Mouse (Mus musculus): ENCODE measurements around the gene Tmem184b. TPM values are rescaled to one million over a fixed set of nuclear protein-coding genes. Genes with fewer than 3 reads are reported as not detected.
A peak's percentile ranks its signal among the peaks of the same experiment; 100 is the strongest.

Gene Tmem184b
- total and polyA plus RNA-seq, 3 experiments: 7.1 to 42.7 (median 21.1) TPM

DNA sequence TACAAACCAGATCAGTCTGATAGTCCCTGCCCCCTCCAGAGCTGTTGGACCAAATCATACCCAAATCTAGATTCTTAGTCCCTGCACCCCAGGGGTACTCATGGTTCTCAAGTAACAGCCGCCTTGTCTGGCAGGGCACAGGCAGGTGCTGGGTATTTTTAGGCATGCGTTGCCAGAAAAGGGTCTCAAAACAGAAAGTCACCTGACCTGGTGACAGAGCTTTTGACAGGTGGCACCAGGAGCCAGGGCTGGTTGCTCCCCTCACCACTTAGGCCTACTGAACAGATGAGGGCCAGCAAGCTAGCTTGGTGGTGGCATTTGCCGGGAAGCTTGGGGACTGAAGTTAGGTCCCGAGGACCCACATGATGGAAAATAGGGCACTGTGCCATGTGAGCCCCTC, 3.2 kb upstream of the Tmem184b start:
- Histone ChIP-seq H3K9me3 (replicated peaks; ENCODE audit: low read length) (no peaks in the 10 kb centered on the region), H3K79me2 (replicated peaks; ENCODE audit: control insufficient read depth, extremely low read depth, insufficient read depth, poor library complexity, severe bottlenecking) (peaks cover 3% of the 10 kb centered on the region; the same call in 1 of the 2 replicates), H3K9ac (ENCODE audit: insufficient read depth, low read depth) (no peak overlapping the region), H3K4me3 (replicated peaks in 1 of 3; ENCODE audit: low read depth in 2 of 3, low read length in 2 of 3, poor library complexity in 1 of 3) (no peak overlapping the region), H3K27ac (ENCODE audit: insufficient read depth, low read depth) (no peak overlapping the region), H3K36me3 (replicated peaks in 1 of 2; ENCODE audit: control insufficient read depth in 1 of 2, insufficient read depth in 1 of 2, low read length in 1 of 2) (peaks cover 0 to 9% of the 10 kb centered on the region in 2 experiments), H3K4me2 (ENCODE audit: insufficient read depth, low read depth, poor library complexity, severe bottlenecking) (no peak overlapping the region), H3K27me3 (replicated peaks) (peaks cover 2% of the 10 kb centered on the region), H3K4me1 (ENCODE audit: control insufficient read depth in 1 of 2, insufficient read depth in 2 of 2) (peaks cover 13 to 45% of the 10 kb centered on the region in 2 experiments)
- TF ChIP-seq JUN (IDR thresholded peaks at IDR 0.05; ENCODE audit: insufficient read depth, low read depth, low read length) (no peak), E2F4 (IDR thresholded peaks at IDR 0.05; ENCODE audit: insufficient replicate concordance, low read depth, low read length) (no peak), RAD21 (IDR thresholded peaks at IDR 0.05; ENCODE audit: low read depth, low read length) (no peak), SMC3 (IDR thresholded peaks at IDR 0.05; ENCODE audit: low read depth, low read length) (no peak)
- DNase-seq (ENCODE audit: extremely low read depth): no peak
- in situ Hi-C loops (cut with MboI; ENCODE audit: low pct_ligation_motif_present, low pct_unique_long_range_greater_than_20kb, low sequenced_read_pairs) (no loop called here), dilution Hi-C loops (cut with MboI; ENCODE audit: extremely low pct_ligation_motif_present, extremely low pct_unique_long_range_greater_than_20kb, low sequenced_read_pairs) (no loop called here)

DNA sequence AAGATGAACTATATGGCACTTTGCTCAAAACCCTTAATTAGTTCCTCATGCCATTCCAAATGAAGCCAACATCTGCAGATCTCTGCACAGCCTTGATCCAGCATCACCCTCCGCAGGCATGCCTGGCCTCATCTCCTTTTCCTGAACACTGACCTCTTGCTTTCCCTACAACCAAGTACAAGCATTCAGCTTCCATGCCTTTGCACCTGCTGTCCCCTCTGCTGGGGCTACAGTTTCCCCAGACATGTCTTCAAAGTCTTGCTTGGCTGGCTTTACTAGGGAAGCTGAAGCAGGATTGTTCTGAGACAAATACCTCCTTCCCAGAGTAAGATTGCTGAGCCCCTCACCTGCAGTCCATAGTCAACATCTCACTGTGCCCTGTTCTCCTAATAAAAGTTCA, 908 bp upstream of the Tmem184b start:
- Histone ChIP-seq H3K4me2 (ENCODE audit: insufficient read depth, low read depth, poor library complexity, severe bottlenecking) (peak overlapping the region; percentile 73; the same call in 1 of the 2 replicates), H3K4me3 (replicated peaks in 1 of 3; ENCODE audit: low read depth in 2 of 3, low read length in 2 of 3, poor library complexity in 1 of 3) (no peak overlapping the region), H3K27me3 (replicated peaks) (peaks cover 2% of the 10 kb centered on the region), H3K27ac (ENCODE audit: insufficient read depth, low read depth) (no peak overlapping the region), H3K36me3 (replicated peaks in 1 of 2; ENCODE audit: control insufficient read depth in 1 of 2, insufficient read depth in 1 of 2, low read length in 1 of 2) (peaks cover 0 to 10% of the 10 kb centered on the region in 2 experiments), H3K79me2 (replicated peaks; ENCODE audit: control insufficient read depth, extremely low read depth, insufficient read depth, poor library complexity, severe bottlenecking) (peaks cover 20% of the 10 kb centered on the region), H3K4me1 (ENCODE audit: control insufficient read depth in 1 of 2, insufficient read depth in 2 of 2) (peaks cover 28 to 65% of the 10 kb centered on the region in 2 experiments), H3K9me3 (replicated peaks; ENCODE audit: low read length) (no peaks in the 10 kb centered on the region), H3K9ac (ENCODE audit: insufficient read depth, low read depth) (no peak overlapping the region)
- dilution Hi-C loops (cut with MboI; ENCODE audit: extremely low pct_ligation_motif_present, extremely low pct_unique_long_range_greater_than_20kb, low sequenced_read_pairs): no loop called here
- TF ChIP-seq ZMIZ1 (IDR thresholded peaks at IDR 0.05; ENCODE audit: low read depth, low read length) (no peak), MAX (IDR thresholded peaks at IDR 0.05; ENCODE audit: low read length) (no peak), POLR2AphosphoS2 (IDR thresholded peaks at IDR 0.05; ENCODE audit: low read depth, low read length) (no peak), RCOR1 (conservative IDR thresholded peaks at IDR 0.05; ENCODE audit: low read depth, low read length) (no peak), UBTF (IDR thresholded peaks at IDR 0.05; ENCODE audit: low read depth, low read length) (no peak), MYC (IDR thresholded peaks at IDR 0.05; ENCODE audit: low read depth, low read length) (no peak), CHD1 (IDR thresholded peaks at IDR 0.05; ENCODE audit: low read depth, low read length) (no peak), JUND (conservative IDR thresholded peaks at IDR 0.05; ENCODE audit: low read depth, low read length) (no peak), GABPA (IDR thresholded peaks at IDR 0.05; ENCODE audit: insufficient replicate concordance, low read depth, low read length) (no peak)
- in situ Hi-C loops (cut with MboI; ENCODE audit: low pct_ligation_motif_present, low pct_unique_long_range_greater_than_20kb, low sequenced_read_pairs): no loop called here
- no peak for DNase-seq (ENCODE audit: extremely low read depth)

DNA sequence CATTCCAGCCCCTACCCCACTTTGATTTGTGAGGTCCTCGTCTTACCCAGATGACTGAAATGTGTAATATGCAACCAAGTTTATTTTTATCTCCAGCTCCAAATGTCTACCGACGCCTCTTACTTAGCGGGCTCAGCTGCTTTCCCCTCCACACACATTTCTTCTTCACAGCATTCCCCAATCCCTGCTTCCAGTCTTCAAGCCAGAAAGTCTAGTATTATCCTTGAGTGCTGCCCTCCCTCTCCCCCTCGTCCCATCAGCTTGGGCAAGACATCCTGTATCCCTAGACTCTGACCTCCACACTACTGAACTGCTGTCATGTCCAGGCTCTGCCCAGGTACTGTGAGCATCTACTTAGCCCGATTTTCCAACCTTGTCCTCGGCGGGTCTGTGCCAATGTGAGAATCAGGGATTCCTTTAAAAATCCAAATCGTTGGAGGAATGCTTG, 418 bp upstream of the Tmem184b start:
- TF ChIP-seq MAX (IDR thresholded peaks at IDR 0.05; ENCODE audit: low read length) (no peak), IRF4 (IDR thresholded peaks at IDR 0.05; ENCODE audit: low read depth, low read length) (no peak; the same call in 1 of the 2 replicates), SMC3 (IDR thresholded peaks at IDR 0.05; ENCODE audit: low read depth, low read length) (no peak), ELF1 (IDR thresholded peaks at IDR 0.05; ENCODE audit: low read depth, low read length) (no peak), ZNF384 (IDR thresholded peaks at IDR 0.05; ENCODE audit: low read depth, low read length) (no peak), POLR2AphosphoS2 (IDR thresholded peaks at IDR 0.05; ENCODE audit: low read depth, low read length) (no peak), CHD2 (IDR thresholded peaks at IDR 0.05; ENCODE audit: low read length) (0 out of 2 replicates have a peak, but pooled peaks have one; percentile 3), KAT2A (IDR thresholded peaks at IDR 0.05; ENCODE audit: insufficient replicate concordance, low read length) (no peak), ZMIZ1 (IDR thresholded peaks at IDR 0.05; ENCODE audit: low read depth, low read length) (no peak), CHD1 (IDR thresholded peaks at IDR 0.05; ENCODE audit: low read depth, low read length) (no peak), MEF2A (IDR thresholded peaks at IDR 0.05; ENCODE audit: borderline replicate concordance, low read depth, low read length) (peak; percentile 36; the same call in 1 of the 2 replicates), HCFC1 (IDR thresholded peaks at IDR 0.05; ENCODE audit: low read depth, low read length) (no peak)
- Histone ChIP-seq H3K4me3 (replicated peaks in 1 of 3; ENCODE audit: low read depth in 2 of 3, low read length in 2 of 3, poor library complexity in 1 of 3) (peak overlapping the region; percentile 71 to 91 (median 89)), H3K9me3 (replicated peaks; ENCODE audit: low read length) (no peaks in the 10 kb centered on the region), H3K9ac (ENCODE audit: insufficient read depth, low read depth) (peak overlapping the region; percentile 74; the same call in 1 of the 2 replicates), H3K36me3 (replicated peaks in 1 of 2; ENCODE audit: control insufficient read depth in 1 of 2, insufficient read depth in 1 of 2, low read length in 1 of 2) (peaks cover 0 to 13% of the 10 kb centered on the region in 2 experiments), H3K27me3 (replicated peaks) (peaks cover 2% of the 10 kb centered on the region), H3K27ac (ENCODE audit: insufficient read depth, low read depth) (no peak overlapping the region), H3K4me2 (ENCODE audit: insufficient read depth, low read depth, poor library complexity, severe bottlenecking) (peak overlapping the region; percentile 73), H3K4me1 (ENCODE audit: control insufficient read depth in 1 of 2, insufficient read depth in 2 of 2) (peaks cover 28 to 62% of the 10 kb centered on the region in 2 experiments), H3K79me2 (replicated peaks; ENCODE audit: control insufficient read depth, extremely low read depth, insufficient read depth, poor library complexity, severe bottlenecking) (peaks cover 20% of the 10 kb centered on the region)
- in situ Hi-C loops (cut with MboI; ENCODE audit: low pct_ligation_motif_present, low pct_unique_long_range_greater_than_20kb, low sequenced_read_pairs): no loop called here
- dilution Hi-C loops (cut with MboI; ENCODE audit: extremely low pct_ligation_motif_present, extremely low pct_unique_long_range_greater_than_20kb, low sequenced_read_pairs): no loop called here
- DNase-seq (ENCODE audit: extremely low read depth): no peak
